Mouse (Mus musculus): ENCODE data around the gene Zfp867.

- TF ChIP-seq CTCF (IDR thresholded peaks at IDR 0.05 in 2 of 3, conservative IDR thresholded peaks at IDR 0.05 in 1 of 3; ENCODE audit: control insufficient read depth in 1 of 3, insufficient read depth in 1 of 3, low read depth in 2 of 3, low read length in 3 of 3, poor library complexity in 1 of 3, severe bottlenecking in 1 of 3): no peak
- no peak for TF ChIP-seq SIN3A (IDR thresholded peaks at IDR 0.05; ENCODE audit: low read length)
- TF ChIP-seq POLR2AphosphoS5 (IDR thresholded peaks at IDR 0.05; ENCODE audit: borderline replicate concordance, low read depth, low read length): no peak
- no peak for TF ChIP-seq EP300 (IDR thresholded peaks at IDR 0.05; ENCODE audit: low read depth in 1 of 2, low read length in 2 of 2)
- TF ChIP-seq USF1 (IDR thresholded peaks at IDR 0.05; ENCODE audit: low read depth, low read length): no peak
These were observed 59.0 kb downstream of the Zfp867 start for GRCm38 (mm10) chr11:59412999-59413863.

Data from MEL (cell line).